Mouse (Mus musculus): Measurements from ENCODE around the gene Lag3.

DNA sequence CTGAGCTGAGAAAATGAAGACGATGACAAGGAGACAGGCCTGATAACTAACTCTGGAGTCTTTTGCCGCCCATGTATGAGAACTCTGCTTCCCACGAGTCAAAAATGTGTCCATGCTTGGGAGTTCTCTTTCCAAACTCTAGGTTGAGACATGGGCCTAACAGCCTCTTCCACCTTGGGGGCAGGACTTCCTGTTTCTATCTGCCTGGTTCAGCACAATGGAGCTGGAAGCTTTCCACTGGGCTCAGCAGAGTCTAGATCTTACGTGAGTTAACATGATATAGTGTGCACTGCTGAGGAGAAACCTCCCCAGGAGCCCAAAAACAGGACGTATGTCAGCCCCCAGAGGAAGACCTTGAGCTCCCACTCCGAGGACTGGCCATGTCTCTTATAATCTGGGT is 1.7 kb upstream of the Lag3 start:
- no peak for TF ChIP-seq GATA1 (IDR thresholded peaks at IDR 0.05; ENCODE audit: low read length)
- no peak for TF ChIP-seq TAL1 (IDR thresholded peaks at IDR 0.05; ENCODE audit: low read length)

Measured in erythroblast, embryonic 14.5 days (primary cell).